Mouse (Mus musculus): ENCODE results near the gene Rpp25. TPM values are rescaled to one million over a fixed set of nuclear protein-coding genes. Genes with fewer than 3 reads are reported as not detected.

The Rpp25 gene
- total RNA-seq, 2 experiments from 2014 or later: not detected

- peak; percentile 44; the same call in 1 of the 2 replicates for ATAC-seq (replicated peaks; ENCODE audit: low FRiP score, poor library complexity, severe bottlenecking)
Measured at GRCm38 (mm10) chr9:57552139-57552887, 48.5 kb downstream of the Rpp25 start, which contains the start of gene Mpi. TSS of gene Mpi (minus strand) at chr9:57552763.

GRCm38 (mm10) chr9:57553119-57553518, 49.3 kb downstream of the Rpp25 start:
- no peak for ATAC-seq (replicated peaks; ENCODE audit: low FRiP score, poor library complexity, severe bottlenecking)

- no peak for ATAC-seq (replicated peaks; ENCODE audit: low FRiP score, poor library complexity, severe bottlenecking)
Measured at GRCm38 (mm10) chr9:57554753-57555152, 50.9 kb downstream of the Rpp25 start.

Other genes starting within 250 kb of the Rpp25 start
- 24.5 and 32.9 TPM in 2 replicates for gene 1700017B05Rik, start 241.4 kb upstream of the Rpp25 start, total RNA-seq (2015; ENCODE audit: low replicate concordance)
- 15.5 and 16.6 TPM in 2 replicates for gene 1700017B05Rik, start 241.4 kb upstream of the Rpp25 start, total RNA-seq (2017; ENCODE audit: low replicate concordance)
- 1.3 and 4.8 TPM in 2 replicates for gene Ppcdc, start 63.9 kb upstream of the Rpp25 start, total RNA-seq (2015; ENCODE audit: low replicate concordance)
- 4.3 and 5.4 TPM in 2 replicates for gene Ppcdc, start 63.9 kb upstream of the Rpp25 start, total RNA-seq (2017; ENCODE audit: low replicate concordance)
- 1.0 TPM in 1 of 2 replicates, not detected in the other for gene Scamp5, start 36.0 kb upstream of the Rpp25 start, total RNA-seq (2015; ENCODE audit: low replicate concordance)
- 0.14 and 0.17 TPM in 2 replicates for gene Scamp5, start 36.0 kb upstream of the Rpp25 start, total RNA-seq (2017; ENCODE audit: low replicate concordance)
- 134 and 146 TPM in 2 replicates for gene Cox5a, start 17.2 kb downstream of the Rpp25 start, total RNA-seq (2015; ENCODE audit: low replicate concordance)
- 23.7 and 45.9 TPM in 2 replicates for gene Cox5a, start 17.2 kb downstream of the Rpp25 start, total RNA-seq (2017; ENCODE audit: low replicate concordance)
- gene Fam219b, start 33.5 kb downstream of the Rpp25 start, total RNA-seq (2015; ENCODE audit: low replicate concordance): 0.19 and 0.42 TPM in 2 replicates
- 4.2 and 4.7 TPM in 2 replicates for gene Fam219b, start 33.5 kb downstream of the Rpp25 start, total RNA-seq (2017; ENCODE audit: low replicate concordance)
- 2.7 and 12.9 TPM in 2 replicates for gene Mpi, start 48.7 kb downstream of the Rpp25 start, total RNA-seq (2015; ENCODE audit: low replicate concordance)
- 2.8 and 5.9 TPM in 2 replicates for gene Mpi, start 48.7 kb downstream of the Rpp25 start, total RNA-seq (2017; ENCODE audit: low replicate concordance)
- 25.4 and 27.0 TPM in 2 replicates for gene Scamp2, start 56.9 kb downstream of the Rpp25 start, total RNA-seq (2015; ENCODE audit: low replicate concordance)
- gene Scamp2, start 56.9 kb downstream of the Rpp25 start, total RNA-seq (2017; ENCODE audit: low replicate concordance): 13.1 and 13.7 TPM in 2 replicates
- gene Ulk3, start 85.4 kb downstream of the Rpp25 start, total RNA-seq (2015; ENCODE audit: low replicate concordance): 1.5 TPM in 1 of 2 replicates, not detected in the other
- 0.28 TPM in 1 of 2 replicates, not detected in the other for gene Ulk3, start 85.4 kb downstream of the Rpp25 start, total RNA-seq (2017; ENCODE audit: low replicate concordance)
- gene Cplx3, start 102.3 kb downstream of the Rpp25 start, total RNA-seq (2015; ENCODE audit: low replicate concordance): not detected in 2 replicates
- gene Cplx3, start 102.3 kb downstream of the Rpp25 start, total RNA-seq (2017; ENCODE audit: low replicate concordance): 0.34 TPM in 1 of 2 replicates, not detected in the other
- not detected in 2 replicates for gene Lman1l, start 116.7 kb downstream of the Rpp25 start, total RNA-seq (2015; ENCODE audit: low replicate concordance)
- gene Lman1l, start 116.7 kb downstream of the Rpp25 start, total RNA-seq (2017; ENCODE audit: low replicate concordance): not detected in 2 replicates
- gene Csk, start 149.6 kb downstream of the Rpp25 start, total RNA-seq (2015; ENCODE audit: low replicate concordance): 31.6 and 44.6 TPM in 2 replicates
- gene Csk, start 149.6 kb downstream of the Rpp25 start, total RNA-seq (2017; ENCODE audit: low replicate concordance): 12.1 and 40.8 TPM in 2 replicates
- not detected in 2 replicates for gene Cyp1a2, start 179.7 kb downstream of the Rpp25 start, total RNA-seq (2015; ENCODE audit: low replicate concordance)
- not detected in 2 replicates for gene Cyp1a2, start 179.7 kb downstream of the Rpp25 start, total RNA-seq (2017; ENCODE audit: low replicate concordance)
- not detected in 2 replicates for gene Cyp1a1, start 183.9 kb downstream of the Rpp25 start, total RNA-seq (2015; ENCODE audit: low replicate concordance)
- not detected in 2 replicates for gene Cyp1a1, start 183.9 kb downstream of the Rpp25 start, total RNA-seq (2017; ENCODE audit: low replicate concordance)
- 2.9 and 3.3 TPM in 2 replicates for gene Edc3, start 204.5 kb downstream of the Rpp25 start, total RNA-seq (2015; ENCODE audit: low replicate concordance)
- 1.5 and 6.7 TPM in 2 replicates for gene Edc3, start 204.5 kb downstream of the Rpp25 start, total RNA-seq (2017; ENCODE audit: low replicate concordance)

Measured in erythroblast, adult 5-6 weeks (primary cell).